Mouse (Mus musculus): ENCODE data around the gene Ccl22.

Gene Ccl22

GRCm38 (mm10) chr8:94779534-94780294 lies 34.3 kb downstream of the Ccl22 start:
- DNase-seq = no peak

- DNase-seq = no peak
Measured at GRCm38 (mm10) chr8:94780491-94781154, 35.2 kb downstream of the Ccl22 start.

GRCm38 (mm10) chr8:94781155-94781837 lies 35.9 kb downstream of the Ccl22 start:
- DNase-seq = no peak

GRCm38 (mm10) chr8:94781838-94782235 lies 36.4 kb downstream of the Ccl22 start:
- no peak for DNase-seq

GRCm38 (mm10) chr8:94783890-94784289 lies 38.5 kb downstream of the Ccl22 start:
- no peak for DNase-seq

- peak; percentile 28 to 40 for DNase-seq
Measured at GRCm38 (mm10) chr8:94785247-94785985, 40.0 kb downstream of the Ccl22 start.

- DNase-seq = no peak
Measured at GRCm38 (mm10) chr8:94785995-94786595, 40.7 kb downstream of the Ccl22 start.

GRCm38 (mm10) chr8:94787524-94788501 lies 42.4 kb downstream of the Ccl22 start:
- DNase-seq = no peak

- no peak for DNase-seq
Measured at GRCm38 (mm10) chr8:94789256-94789955, 44.0 kb downstream of the Ccl22 start.

GRCm38 (mm10) chr8:94794368-94794767 lies 49.0 kb downstream of the Ccl22 start:
- DNase-seq = no peak

- DNase-seq = no peak
Measured at GRCm38 (mm10) chr8:94794782-94795181, 49.4 kb downstream of the Ccl22 start.

- no peak for DNase-seq
Measured at GRCm38 (mm10) chr8:94800278-94800968, 55.0 kb downstream of the Ccl22 start.
